14 mouse cellular contexts compared by ENCODE assay signal in genomic region chr8:117074350-117075182, GRCm38 (mm10). TPM values are rescaled to one million over a fixed set of nuclear protein-coding genes. Genes with fewer than 3 reads are reported as not detected.
A peak's percentile ranks its signal among the peaks of the same experiment; 100 is the strongest.
DNase-seq lines count a peak whose midpoint lies in the region; ATAC-seq lines count a peak whose summit lies in the region.
"Had no signal": no experiment of that assay in that cellular context is flagged by ENCODE, and none has a peak within 500 bp of the region (broad histone marks: within the 10 kb centered on the region; RNA-seq: fewer than 3 reads in every experiment).

No protein-coding gene starts in this region.

- H3K36me3 ChIP-seq in embryonic facial prominence, embryonic 13.5 days, result no peaks in the 10 kb centered on the region
- H3K36me3 ChIP-seq in embryonic facial prominence, embryonic 10.5 days (replicated peaks), result no peaks in the 10 kb centered on the region
- no peaks in the 10 kb centered on the region for H3K36me3 ChIP-seq in liver, embryonic 11.5 days (ENCODE audit: control insufficient read depth, insufficient read depth, low read length)
- H3K36me3 ChIP-seq: neural tube, embryonic 12.5 days had no signal

- no peak overlapping the region for H3K4me2 ChIP-seq in embryonic facial prominence, embryonic 13.5 days
- peak overlapping the region; percentile 51 for H3K4me2 ChIP-seq in liver, embryonic 11.5 days
- H3K4me2 ChIP-seq: neural tube, embryonic 12.5 days had no signal

- no peak for ATAC-seq in embryonic facial prominence, embryonic 13.5 days (ENCODE audit: insufficient number of reproducible peaks, insufficient read depth, low FRiP score, low TSS enrichment, low read depth)
- ATAC-seq in liver, embryonic 11.5 days (replicated peaks; ENCODE audit: low FRiP score), result peak; percentile 88

- no peak overlapping the region for H3K4me3 ChIP-seq in embryonic facial prominence, embryonic 13.5 days
- H3K4me3 ChIP-seq in embryonic facial prominence, embryonic 10.5 days, result no peak overlapping the region
- H3K4me3 ChIP-seq in liver, embryonic 11.5 days (ENCODE audit: low read depth, low read length), result no peak overlapping the region
- H3K4me3 ChIP-seq: erythroblast, embryonic 14.5 days; layer of hippocampus, adult 2 months; neural tube, embryonic 12.5 days had no signal

- H3K27me3 ChIP-seq in embryonic facial prominence, embryonic 13.5 days, result no peaks in the 10 kb centered on the region
- no peaks in the 10 kb centered on the region for H3K27me3 ChIP-seq in embryonic facial prominence, embryonic 10.5 days (replicated peaks; ENCODE audit: low read depth, poor library complexity, severe bottlenecking)
- no peaks in the 10 kb centered on the region for H3K27me3 ChIP-seq in liver, embryonic 11.5 days (replicated peaks; ENCODE audit: control insufficient read depth, insufficient read depth, low read length)
- H3K27me3 ChIP-seq: neural tube, embryonic 12.5 days had no signal

- H3K27ac ChIP-seq in embryonic facial prominence, embryonic 13.5 days, result no peak overlapping the region
- H3K27ac ChIP-seq in embryonic facial prominence, embryonic 10.5 days (replicated peaks), result no peak overlapping the region
- H3K27ac ChIP-seq in liver, embryonic 11.5 days (ENCODE audit: low read depth, low read length), result peak overlapping the region; percentile 80
- H3K27ac ChIP-seq: layer of hippocampus, adult 2 months; neural tube, embryonic 12.5 days had no signal

- 79% methylated on average over 10 of the region's 10 CpGs for WGBS in embryonic facial prominence, embryonic 13.5 days
- WGBS in embryonic facial prominence, embryonic 10.5 days, result 81% methylated on average over 10 of the region's 10 CpGs
- WGBS in liver, embryonic 11.5 days, result 40% methylated on average over 10 of the region's 10 CpGs

- H3K4me1 ChIP-seq in embryonic facial prominence, embryonic 13.5 days, result no peaks in the 10 kb centered on the region
- 0 out of 2 replicates have a peak, but pooled peaks cover 3% of the 10 kb centered on the region for H3K4me1 ChIP-seq in embryonic facial prominence, embryonic 10.5 days
- H3K4me1 ChIP-seq in liver, embryonic 11.5 days (replicated peaks; ENCODE audit: control insufficient read depth, insufficient read depth, low read length), result peaks cover 26% of the 10 kb centered on the region
- H3K4me1 ChIP-seq: neural tube, embryonic 12.5 days had no signal

- H3K9ac ChIP-seq in embryonic facial prominence, embryonic 13.5 days, result 0 out of 2 replicates have a peak overlapping the region, but pooled peaks have one; percentile 3
- no peak overlapping the region for H3K9ac ChIP-seq in liver, embryonic 11.5 days (ENCODE audit: low read depth, low read length)
- H3K9ac ChIP-seq: neural tube, embryonic 12.5 days had no signal

- no peaks in the 10 kb centered on the region for H3K9me3 ChIP-seq in embryonic facial prominence, embryonic 13.5 days
- no peaks in the 10 kb centered on the region for H3K9me3 ChIP-seq in embryonic facial prominence, embryonic 10.5 days
- no peaks in the 10 kb centered on the region for H3K9me3 ChIP-seq in liver, embryonic 11.5 days (ENCODE audit: control insufficient read depth, low read length)
- H3K9me3 ChIP-seq: neural tube, embryonic 12.5 days had no signal

- DNase-seq in embryonic facial prominence, embryonic 10.5 days (ENCODE audit: low spot score), result no peak
- peak; percentile 33 for DNase-seq in Muller cell, postnatal 12 days (ENCODE audit: inconsistent ontology term)
- DNase-seq in liver, embryonic 11.5 days (ENCODE audit: low spot score), result no peak
- peak; percentile 23 for DNase-seq in skeletal muscle tissue, adult 2 months (ENCODE audit: low read depth, low spot score)
- DNase-seq in layer of hippocampus, adult 18-20 months (ENCODE audit: low spot score in 2 of 2), result no peak
- DNase-seq in right cerebral cortex, adult 18-20 months, result no peak
- no peak for DNase-seq in ovary, postnatal 36 days (ENCODE audit: low spot score)
- DNase-seq: cerebellum, adult 9-10 months; lung, adult 18-20 months had no signal

RNA-seq across cellular contexts. Expression of gene Pkd1l2, which starts 7.7 kb away (rescaled TPM):
- 0.06 TPM in 1 of 2 replicates, not detected in the other for polyA plus RNA-seq in embryonic facial prominence, embryonic 13.5 days (2015; fragmentation: Nextera tagmentation; extraction: Ambion mirVana)
- polyA plus RNA-seq in embryonic facial prominence, embryonic 10.5 days (2016; fragmentation: Nextera tagmentation; extraction: Ambion mirVana), result not detected in 2 replicates
- polyA plus RNA-seq in liver, embryonic 11.5 days (2014; fragmentation: Nextera tagmentation; extraction: Ambion mirVana), result 0.03 and 0.16 TPM in 2 replicates
- under 1 TPM; 0.08 to 0.12 TPM for total RNA-seq in layer of hippocampus, adult 18-20 months (2021)
- polyA plus RNA-seq: C2C12; erythroblast, embryonic 14.5 days had no signal

RNA-seq across cellular contexts. Expression of gene Bco1, which starts 21.1 kb away (rescaled TPM):
- polyA plus RNA-seq in embryonic facial prominence, embryonic 13.5 days (2015; fragmentation: Nextera tagmentation; extraction: Ambion mirVana), result 0.22 and 0.33 TPM in 2 replicates
- polyA plus RNA-seq in embryonic facial prominence, embryonic 10.5 days (2016; fragmentation: Nextera tagmentation; extraction: Ambion mirVana), result 0.22 and 0.33 TPM in 2 replicates
- polyA plus RNA-seq in liver, embryonic 11.5 days (2014; fragmentation: Nextera tagmentation; extraction: Ambion mirVana), result 11.3 and 11.9 TPM in 2 replicates
- total RNA-seq in layer of hippocampus, adult 18-20 months (2021), result not detected
- total RNA-seq: layer of hippocampus, adult 2 months had no signal
- polyA plus RNA-seq: C2C12; erythroblast, embryonic 14.5 days had no signal

Comparison
In these comparisons a context has a peak if more than half of its experiments do, and no peak if none do; other contexts are left out.
1. DNase-seq: peak in Muller cell, postnatal 12 days (single experiment) and skeletal muscle tissue, adult 2 months (single experiment); none in embryonic facial prominence, embryonic 10.5 days (single experiment), liver, embryonic 11.5 days (single experiment), layer of hippocampus, adult 18-20 months (0 of 2), right cerebral cortex, adult 18-20 months (single experiment) and ovary, postnatal 36 days (single experiment).